Mouse (Mus musculus) forebrain, embryonic 14.5 days (tissue): ENCODE results near the gene Spint2. TPM values are rescaled to one million over a fixed set of nuclear protein-coding genes. Genes with fewer than 3 reads are reported as not detected.

Source experiments
- ATAC-seq: fragments of 200-750 bp; cut with Nextera tagmentation; 2 replicates; pipeline ENCODE4 v1.8.0; 2017; ENCODE audit warnings: mild to moderate bottlenecking, moderate library complexity
- DNase-seq: peaks from one replicate; pipeline ENCODE4 v3.0.0-alpha.2; 2015; ENCODE audit warnings: low spot score
- H3K27ac ChIP-seq: fragments of 300-500 bp; sonication (generic); 2 replicates; pipeline ENCODE4 v1.5.1; 2014; ENCODE audit warnings: low read depth, mild to moderate bottlenecking, control low read depth, low read length, moderate library complexity
- H3K27me3 ChIP-seq: fragments of 300-500 bp; sonication (generic); replicated peaks from 2 replicates; pipeline ENCODE4 v1.6.1; 2014; ENCODE audit warnings: low read length, control low read depth, mixed read lengths; ENCODE audit not compliant: control insufficient read depth, insufficient read depth
- H3K36me3 ChIP-seq: fragments of 300-500 bp; sonication (generic); 2 replicates; pipeline ENCODE4 v1.6.1; 2014; ENCODE audit warnings: low read length, control low read depth; ENCODE audit not compliant: control insufficient read depth, insufficient read depth
- H3K4me1 ChIP-seq: fragments of 300-500 bp; sonication (generic); 2 replicates; pipeline ENCODE4 v1.6.1; 2014; ENCODE audit warnings: antibody characterized with exemption, low read length, control low read depth; ENCODE audit not compliant: control insufficient read depth, insufficient read depth
- H3K4me2 ChIP-seq: fragments of 300-500 bp; sonication (generic); 2 replicates; pipeline ENCODE4 v1.6.1; 2014; ENCODE audit warnings: mild to moderate bottlenecking, control low read depth, low read length
- H3K4me3 ChIP-seq: fragments of 300-500 bp; sonication (generic); 2 replicates; pipeline ENCODE4 v1.5.1; 2014; ENCODE audit warnings: low read depth, low read length, control low read depth
- H3K9ac ChIP-seq: fragments of 300-500 bp; sonication (generic); 2 replicates; pipeline ENCODE4 v1.6.1; 2014; ENCODE audit warnings: mild to moderate bottlenecking, low read length, control low read depth, moderate library complexity
- H3K9me3 ChIP-seq: fragments of 300-500 bp; sonication (generic); replicated peaks from 2 replicates; pipeline ENCODE4 v1.6.1; 2016; ENCODE audit warnings: low read length, control low read depth, mixed read lengths; ENCODE audit not compliant: control insufficient read depth
- WGBS: fragments of 180-500 bp; shearing (Covaris S2); extraction: QIAGEN DNeasy Blood & Tissue Kit; methylation state at CpG from one replicate; pipeline ENCODE4 v1.1.7; 2014; 5-methylcytosine and 5-hydroxymethylcytosine counted together
- polyA plus RNA-seq: library from polyadenylated mRNA; unstranded; fragments of >200 nt; fragmentation: Nextera tagmentation; extraction: Ambion mirVana; gene quantifications from 2 replicates; pipeline ENCODE4 v1.2.1, GENCODE M21; 2014

Gene Spint2
- polyA plus RNA-seq, 1 experiment from 2014 or later, result 46.6 TPM

DNA sequence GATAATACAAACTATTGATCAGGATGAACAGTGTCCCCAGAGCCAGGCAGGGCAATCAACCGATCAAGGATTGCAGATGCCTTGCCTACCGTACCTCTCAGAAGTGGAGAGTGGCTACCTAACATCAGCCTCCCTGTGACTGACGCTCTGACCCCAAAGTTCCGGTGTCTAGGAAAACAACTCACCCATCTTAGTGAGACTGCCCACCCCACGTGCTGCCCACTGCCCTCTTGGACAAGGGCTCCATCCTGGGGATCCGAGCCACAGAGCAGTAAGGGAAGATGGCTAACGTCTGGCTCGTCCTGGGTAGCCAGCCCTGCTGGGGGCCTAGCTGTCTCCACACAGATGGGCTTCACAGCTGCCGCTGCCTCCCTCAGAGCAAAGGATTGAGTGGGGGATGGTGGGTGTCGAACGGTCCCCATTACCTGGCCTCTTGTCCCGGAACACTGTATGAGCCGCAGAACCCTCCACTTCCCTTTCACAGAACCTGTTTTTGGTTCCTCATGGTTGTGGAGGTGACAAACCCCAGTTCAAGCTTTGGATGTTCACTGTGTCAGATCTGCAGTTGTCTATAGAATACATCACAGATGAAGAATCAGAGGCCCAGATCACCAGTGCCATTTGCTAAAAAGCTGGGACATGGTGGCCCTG is 12.5 kb upstream of the Spint2 start:
- H3K27me3 ChIP-seq, result no peaks in the 10 kb centered on the region
- no peak overlapping the region for H3K4me2 ChIP-seq
- no peaks in the 10 kb centered on the region for H3K9me3 ChIP-seq
- peaks cover 27% of the 10 kb centered on the region; the same call in 1 of the 2 replicates for H3K4me1 ChIP-seq
- 0 out of 2 replicates have a peak overlapping the region, but pooled peaks have one; percentile 30 for H3K9ac ChIP-seq
- H3K36me3 ChIP-seq, result no peaks in the 10 kb centered on the region
- H3K4me3 ChIP-seq, result no peak overlapping the region
- DNase-seq (no peak), ATAC-seq (no peak)
- no peak overlapping the region for H3K27ac ChIP-seq
- 69% methylated on average over 13 of the region's 13 CpGs for WGBS

GRCm38 (mm10) chr7:29293131-29294065 is 11.7 kb upstream of the Spint2 start:
- Histone ChIP-seq H3K4me1 (peaks cover 28% of the 10 kb centered on the region; the same call in 1 of the 2 replicates), H3K4me3 (no peak overlapping the region), H3K36me3 (no peaks in the 10 kb centered on the region), H3K4me2 (no peak overlapping the region), H3K27ac (peak overlapping the region; percentile 88; the same call in 1 of the 2 replicates), H3K27me3 (no peaks in the 10 kb centered on the region), H3K9me3 (no peaks in the 10 kb centered on the region), H3K9ac (no peak overlapping the region)
- DNase-seq, result no peak
- 34% methylated on average over 19 of the region's 19 CpGs for WGBS
- ATAC-seq, result no peak

DNA sequence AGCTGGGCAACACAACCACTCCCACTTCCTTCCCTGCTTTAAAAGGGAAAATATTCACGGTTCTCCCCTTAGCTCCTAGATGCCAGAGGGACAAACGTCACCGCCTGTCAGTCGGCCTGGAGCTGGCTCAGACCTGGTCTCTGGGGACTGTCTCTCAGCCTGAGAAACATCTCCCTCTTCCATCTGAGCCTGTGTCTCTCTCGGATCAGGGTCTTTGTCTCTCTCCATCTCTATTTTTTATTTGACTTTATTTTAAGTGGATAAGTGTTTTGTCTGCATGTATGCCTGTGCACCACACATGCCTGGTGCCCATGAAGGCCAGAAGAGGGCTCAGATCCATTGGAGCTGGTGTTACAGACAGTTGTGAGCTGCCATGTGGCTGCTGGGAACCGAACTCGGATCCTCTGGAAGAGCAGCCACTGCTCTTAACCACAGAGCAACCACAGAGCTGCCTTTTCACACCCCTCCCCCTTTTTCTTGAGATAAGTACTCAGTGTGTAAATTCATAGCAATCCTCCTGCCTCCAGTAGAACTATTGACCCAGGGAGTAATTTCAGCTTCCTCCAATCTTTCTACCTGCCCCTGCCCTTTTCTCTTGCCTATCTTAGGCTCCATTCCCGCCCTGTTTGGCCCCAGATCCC is 10.9 kb upstream of the Spint2 start:
- DNase-seq, result peak; percentile 69
- H3K27me3 ChIP-seq, result no peaks in the 10 kb centered on the region
- no peak overlapping the region for H3K4me3 ChIP-seq
- H3K9ac ChIP-seq, result peak overlapping the region; percentile 22; the same call in 1 of the 2 replicates
- H3K9me3 ChIP-seq, result no peaks in the 10 kb centered on the region
- H3K4me2 ChIP-seq, result peak overlapping the region; percentile 33; the same call in 1 of the 2 replicates
- peak overlapping the region; percentile 88 for H3K27ac ChIP-seq
- H3K4me1 ChIP-seq, result peaks cover 28% of the 10 kb centered on the region; the same call in 1 of the 2 replicates
- 37% methylated on average over 8 of the region's 8 CpGs for whole genome bisulfite sequencing
- ATAC-seq, result peak; percentile 33
- no peaks in the 10 kb centered on the region for H3K36me3 ChIP-seq

GRCm38 (mm10) chr7:29291616-29292457 is 10.1 kb upstream of the Spint2 start:
- WGBS, result 25% methylated on average over 7 of the region's 7 CpGs
- Histone ChIP-seq H3K27ac (peak overlapping the region; percentile 88), H3K9ac (peak overlapping the region; percentile 22; the same call in 1 of the 2 replicates), H3K9me3 (no peaks in the 10 kb centered on the region), H3K27me3 (no peaks in the 10 kb centered on the region), H3K4me3 (no peak overlapping the region), H3K4me2 (peak overlapping the region; percentile 33; the same call in 1 of the 2 replicates), H3K36me3 (no peaks in the 10 kb centered on the region), H3K4me1 (peaks cover 28% of the 10 kb centered on the region; the same call in 1 of the 2 replicates)
- DNase-seq (peak; percentile 76), ATAC-seq (peak; percentile 61)

- Histone ChIP-seq H3K4me3 (no peak overlapping the region), H3K36me3 (no peaks in the 10 kb centered on the region), H3K9me3 (no peaks in the 10 kb centered on the region), H3K4me1 (peaks cover 28% of the 10 kb centered on the region; the same call in 1 of the 2 replicates), H3K9ac (no peak overlapping the region), H3K27ac (peak overlapping the region; percentile 88), H3K4me2 (peak overlapping the region; percentile 25; the same call in 1 of the 2 replicates), H3K27me3 (no peaks in the 10 kb centered on the region)
- DNase-seq (no peak), ATAC-seq (peak; percentile 10)
- WGBS, result 48% methylated on average over 11 of the region's 11 CpGs
Measured at GRCm38 (mm10) chr7:29290691-29291485, 9.2 kb upstream of the Spint2 start.

GRCm38 (mm10) chr7:29289856-29290255 is 8.1 kb upstream of the Spint2 start:
- H3K9ac ChIP-seq, result no peak overlapping the region
- no peak for ATAC-seq
- H3K27me3 ChIP-seq, result no peaks in the 10 kb centered on the region
- no peaks in the 10 kb centered on the region for H3K36me3 ChIP-seq
- H3K4me1 ChIP-seq, result peaks cover 28% of the 10 kb centered on the region; the same call in 1 of the 2 replicates
- WGBS, result 88% methylated on average over 6 of the region's 6 CpGs
- H3K9me3 ChIP-seq, result no peaks in the 10 kb centered on the region
- H3K4me2 ChIP-seq, result peak overlapping the region; percentile 89
- H3K4me3 ChIP-seq, result peak overlapping the region; percentile 49; the same call in 1 of the 2 replicates
- DNase-seq, result no peak
- no peak overlapping the region; the same call in 1 of the 2 replicates for H3K27ac ChIP-seq

GRCm38 (mm10) chr7:29288942-29289638 is 7.4 kb upstream of the Spint2 start, which contains the start of gene Ppp1r14a:
Gene Ppp1r14a (plus strand): TSS chr7:29289308.
- Histone ChIP-seq H3K27ac (no peak within 1 kb of the TSS; the same call in 1 of the 2 replicates), H3K4me1 (peaks cover 25% of the 10 kb centered on the region; the same call in 1 of the 2 replicates), H3K27me3 (no peaks in the 10 kb centered on the region), H3K9me3 (no peaks in the 10 kb centered on the region), H3K36me3 (no peaks in the 10 kb centered on the region), H3K4me3 (peak within 1 kb of the TSS; percentile 49), H3K4me2 (peak within 1 kb of the TSS; percentile 89), H3K9ac (peak within 1 kb of the TSS; percentile 66)
- ATAC-seq (peak; percentile 51), DNase-seq (peak; percentile 68)
- WGBS, result 1% methylated on average over 52 of the region's 59 CpGs
